Mouse (Mus musculus) small intestine, adult 2 months (tissue): ENCODE data around the gene Kcnh7.

Source experiments
- CTCF ChIP-seq: fragments of 200-500 bp; IDR thresholded peaks from 2 replicates; pipeline ENCODE4 v1.5.1; 2012; ENCODE audit warnings: low read depth, mild to moderate bottlenecking, control low read depth, inconsistent platforms, low read length, moderate library complexity, mixed read lengths; ENCODE audit not compliant: insufficient replicate concordance, insufficient read length; ENCODE audit errors: extremely low read depth
- POLR2A ChIP-seq: fragments of 200-500 bp; IDR thresholded peaks from 2 replicates; pipeline ENCODE4 v1.6.1; 2012; ENCODE audit warnings: low read depth, mild to moderate bottlenecking, control low read depth, inconsistent platforms, low read length, moderate library complexity

DNA sequence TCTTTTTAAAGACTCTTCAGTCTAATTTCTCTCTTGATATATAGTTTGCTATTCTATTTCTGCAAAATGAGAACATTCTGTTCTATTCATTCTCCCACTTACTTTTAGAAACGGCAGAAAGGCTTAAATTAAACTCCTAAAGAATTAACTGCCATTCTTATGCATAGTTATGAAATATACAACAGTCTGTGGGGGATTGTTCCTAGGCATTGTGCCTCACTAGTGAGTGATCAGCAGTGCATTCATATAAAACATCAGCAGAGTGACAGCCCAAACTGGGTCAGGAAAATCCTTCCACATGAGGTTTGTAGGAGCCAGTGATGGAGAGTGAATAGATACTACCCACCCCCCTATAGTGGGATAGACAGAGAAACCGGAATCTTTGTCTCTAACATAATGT lies 200.2 kb downstream of the Kcnh7 start:
- TF ChIP-seq CTCF: no peak
- no peak for TF ChIP-seq POLR2A
